In genomic region chr12:91703533-91703932, GRCm38 (mm10) we compare ENCODE assay signal across 18 mouse cellular contexts.
DNase-seq lines count a peak whose midpoint lies in the region; ATAC-seq lines count a peak whose summit lies in the region.
"Had no signal": no experiment of that assay in that cellular context is flagged by ENCODE, and none has a peak within 500 bp of the region (broad histone marks: within the 10 kb centered on the region; RNA-seq: fewer than 3 reads in every experiment).

No protein-coding gene starts in this region.

- no peak overlapping the region for H3K4me2 ChIP-seq in heart, embryonic 15.5 days
- no peak overlapping the region for H3K4me2 ChIP-seq in limb, embryonic 15.5 days
- H3K4me2 ChIP-seq: embryonic facial prominence, embryonic 12.5 days; forebrain, embryonic 12.5 days; intestine, embryonic 15.5 days; liver, embryonic 15.5 days had no signal

- ATAC-seq in heart, embryonic 15.5 days (replicated peaks; ENCODE audit: insufficient number of reproducible peaks, insufficient read depth, low FRiP score, low read depth), result 0 out of 2 replicates have a peak, but pooled peaks have one; percentile 36
- ATAC-seq in limb, embryonic 15.5 days (ENCODE audit: insufficient number of reproducible peaks, low FRiP score, low TSS enrichment, low read depth), result 0 out of 2 replicates have a peak, but pooled peaks have one; percentile 45
- ATAC-seq: activated CD4-positive, CD25-positive, alpha-beta regulatory T cell, adult 4 months; intestine, embryonic 15.5 days had no signal

- no peaks in the 10 kb centered on the region for H3K9me3 ChIP-seq in heart, embryonic 15.5 days (replicated peaks)
- H3K9me3 ChIP-seq in limb, embryonic 15.5 days, result no peaks in the 10 kb centered on the region
- H3K9me3 ChIP-seq: embryonic facial prominence, embryonic 12.5 days; forebrain, embryonic 12.5 days; intestine, embryonic 15.5 days; liver, embryonic 15.5 days; megakaryocyte, embryonic 14.5 days had no signal

- no peak for DNase-seq in heart, adult 18-20 months
- peak; percentile 18 for DNase-seq in urinary bladder, postnatal 14 days (ENCODE audit: low spot score)
- no peak for DNase-seq in urinary bladder, postnatal 36 days (ENCODE audit: low spot score in 2 of 2)
- peak; percentile 64 for DNase-seq in yolk sac, embryonic 10.5 days (ENCODE audit: low spot score)
- DNase-seq in spleen, adult 18-20 months, result no peak
- no peak for DNase-seq in ovary, postnatal 10 days (ENCODE audit: low spot score)
- DNase-seq: cerebellum, postnatal 36 days; layer of hippocampus, adult 9-11 months; right cerebral cortex, postnatal 14 days; thymus, adult 2 months had no signal

- H3K4me3 ChIP-seq in heart, embryonic 15.5 days, result no peak overlapping the region
- no peak overlapping the region for H3K4me3 ChIP-seq in limb, embryonic 15.5 days
- H3K4me3 ChIP-seq: embryonic facial prominence, embryonic 12.5 days; forebrain, embryonic 12.5 days; intestine, embryonic 15.5 days; liver, embryonic 15.5 days; megakaryocyte, embryonic 14.5 days had no signal

- 44% methylated on average over 5 of the region's 5 CpGs for WGBS in heart, embryonic 15.5 days
- WGBS in limb, embryonic 15.5 days, result 62% methylated on average over 5 of the region's 5 CpGs

- no peaks in the 10 kb centered on the region for H3K27me3 ChIP-seq in heart, embryonic 15.5 days
- no peaks in the 10 kb centered on the region for H3K27me3 ChIP-seq in limb, embryonic 15.5 days
- H3K27me3 ChIP-seq: embryonic facial prominence, embryonic 12.5 days; forebrain, embryonic 12.5 days; intestine, embryonic 15.5 days; liver, embryonic 15.5 days; megakaryocyte, embryonic 14.5 days had no signal

- no peak overlapping the region for H3K27ac ChIP-seq in heart, embryonic 15.5 days
- H3K27ac ChIP-seq in limb, embryonic 15.5 days, result no peak overlapping the region
- H3K27ac ChIP-seq: embryonic facial prominence, embryonic 12.5 days; forebrain, embryonic 12.5 days; intestine, embryonic 15.5 days; liver, embryonic 15.5 days had no signal

- no peaks in the 10 kb centered on the region for H3K36me3 ChIP-seq in heart, embryonic 15.5 days
- no peaks in the 10 kb centered on the region for H3K36me3 ChIP-seq in limb, embryonic 15.5 days
- H3K36me3 ChIP-seq: embryonic facial prominence, embryonic 12.5 days; forebrain, embryonic 12.5 days; intestine, embryonic 15.5 days; liver, embryonic 15.5 days had no signal

- no peak overlapping the region for H3K9ac ChIP-seq in heart, embryonic 15.5 days
- H3K9ac ChIP-seq in limb, embryonic 15.5 days, result no peak overlapping the region
- H3K9ac ChIP-seq: embryonic facial prominence, embryonic 12.5 days; forebrain, embryonic 12.5 days; intestine, embryonic 15.5 days; liver, embryonic 15.5 days had no signal

- peaks cover 16% of the 10 kb centered on the region for H3K4me1 ChIP-seq in heart, embryonic 15.5 days (replicated peaks)
- 0 out of 2 replicates have a peak, but pooled peaks cover 5% of the 10 kb centered on the region for H3K4me1 ChIP-seq in limb, embryonic 15.5 days
- H3K4me1 ChIP-seq: embryonic facial prominence, embryonic 12.5 days; intestine, embryonic 15.5 days had no signal

Comparison
In these comparisons a context has a peak if more than half of its experiments do, and no peak if none do; other contexts are left out.
1. DNase-seq: peak in urinary bladder, postnatal 14 days (single experiment) and yolk sac, embryonic 10.5 days (single experiment); none in heart, adult 18-20 months (0 of 2), urinary bladder, postnatal 36 days (0 of 2), spleen, adult 18-20 months (0 of 2) and ovary, postnatal 10 days (single experiment).